Mouse (Mus musculus): ENCODE data around the gene Neurl2. TPM values are rescaled to one million over a fixed set of nuclear protein-coding genes. Genes with fewer than 3 reads are reported as not detected.
"Not testable (repeated sequence)": the region's sequence is repeated elsewhere in the genome, so short reads cannot be mapped to it uniquely, and the experiment has no call there.

The Neurl2 gene
- total and polyA plus RNA-seq, 3 experiments, result 1.8 to 4.1 (median 2.1) TPM

DNA sequence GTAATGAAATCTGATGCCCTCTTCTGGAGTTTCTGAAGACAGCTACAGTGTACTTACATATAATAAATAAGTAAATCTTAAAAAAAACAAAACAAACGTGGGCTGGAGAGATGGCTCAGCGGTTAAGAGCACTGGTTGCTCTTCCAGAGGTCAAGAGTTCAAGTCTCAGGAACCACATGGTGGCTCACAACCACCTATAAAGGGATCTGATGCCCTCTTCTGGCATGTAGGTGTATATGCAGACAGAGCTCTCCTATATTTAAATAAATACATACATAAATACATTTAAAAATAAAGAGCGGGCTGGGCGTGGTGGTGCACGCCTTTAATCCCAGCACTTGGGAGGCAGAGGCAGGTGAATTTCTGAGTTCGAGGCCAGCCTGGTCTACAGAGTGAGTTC, 34.7 kb downstream of the Neurl2 start:
- TF ChIP-seq CTCF (conservative IDR thresholded peaks at IDR 0.05 in 1 of 2, IDR thresholded peaks at IDR 0.05 in 1 of 2; ENCODE audit: low read depth in 2 of 2, low read length in 2 of 2) (peak in 1 of 2 experiments; percentile 49; a peak in 2 of 4 replicates), MYC (IDR thresholded peaks at IDR 0.05; ENCODE audit: low read depth, low read length) (peak; percentile 65; the same call in 1 of the 2 replicates)
- H3K9ac ChIP-seq (ENCODE audit: insufficient read depth, low read depth); H3K27me3 ChIP-seq (replicated peaks); dilution Hi-C loops (cut with MboI; ENCODE audit: extremely low pct_ligation_motif_present, extremely low pct_unique_long_range_greater_than_20kb, low sequenced_read_pairs); H3K4me2 ChIP-seq (ENCODE audit: insufficient read depth, low read depth, poor library complexity, severe bottlenecking); H3K9me3 ChIP-seq (replicated peaks; ENCODE audit: low read length); in situ Hi-C loops (cut with MboI; ENCODE audit: low pct_ligation_motif_present, low pct_unique_long_range_greater_than_20kb, low sequenced_read_pairs); H3K79me2 ChIP-seq (replicated peaks; ENCODE audit: control insufficient read depth, extremely low read depth, insufficient read depth, poor library complexity, severe bottlenecking); H3K4me3 ChIP-seq (replicated peaks in 1 of 3; ENCODE audit: low read depth in 2 of 3, low read length in 2 of 3, poor library complexity in 1 of 3); H3K27ac ChIP-seq (ENCODE audit: insufficient read depth, low read depth): not testable (repeated sequence)
- peak; percentile 39 for DNase-seq (ENCODE audit: extremely low read depth)
- H3K36me3 ChIP-seq (replicated peaks in 1 of 2; ENCODE audit: control insufficient read depth in 1 of 2, insufficient read depth in 1 of 2, low read length in 1 of 2), result peaks cover 38 to 81% of the 10 kb centered on the region in 2 experiments
- H3K4me1 ChIP-seq (ENCODE audit: control insufficient read depth in 1 of 2, insufficient read depth in 2 of 2), result peaks cover 2 to 13% of the 10 kb centered on the region in 2 experiments; a peak in 2 of 4 replicates

DNA sequence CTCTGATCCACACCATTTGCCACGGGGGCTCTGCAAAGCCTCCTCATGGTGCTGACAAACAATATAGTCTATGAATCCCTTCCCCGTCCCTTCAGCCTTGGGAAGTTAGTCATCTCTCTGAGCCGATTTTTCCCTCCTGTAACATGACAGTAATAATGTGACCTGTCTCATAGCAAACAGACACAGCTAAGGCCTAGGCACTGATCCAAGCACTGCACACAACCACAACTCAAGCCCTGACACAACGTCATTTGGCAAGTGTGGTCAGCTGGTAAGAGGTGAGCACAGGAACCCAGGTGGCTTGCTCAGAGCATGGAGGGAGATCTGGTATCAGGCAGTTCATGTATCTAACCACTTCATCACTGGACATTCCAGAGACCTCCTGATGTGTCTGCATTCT, 37.4 kb downstream of the Neurl2 start:
- Histone ChIP-seq H3K4me1 (ENCODE audit: control insufficient read depth in 1 of 2, insufficient read depth in 2 of 2) (peaks cover 0 to 6% of the 10 kb centered on the region in 2 experiments; a peak in 2 of 4 replicates), H3K27ac (ENCODE audit: insufficient read depth, low read depth) (no peak overlapping the region), H3K27me3 (replicated peaks) (no peaks in the 10 kb centered on the region), H3K4me3 (replicated peaks in 1 of 3; ENCODE audit: low read depth in 2 of 3, low read length in 2 of 3, poor library complexity in 1 of 3) (no peak overlapping the region), H3K36me3 (replicated peaks in 1 of 2; ENCODE audit: control insufficient read depth in 1 of 2, insufficient read depth in 1 of 2, low read length in 1 of 2) (peaks cover 59 to 85% of the 10 kb centered on the region in 2 experiments), H3K9me3 (replicated peaks; ENCODE audit: low read length) (no peaks in the 10 kb centered on the region), H3K9ac (ENCODE audit: insufficient read depth, low read depth) (no peak overlapping the region), H3K79me2 (replicated peaks; ENCODE audit: control insufficient read depth, extremely low read depth, insufficient read depth, poor library complexity, severe bottlenecking) (no peaks in the 10 kb centered on the region), H3K4me2 (ENCODE audit: insufficient read depth, low read depth, poor library complexity, severe bottlenecking) (no peak overlapping the region)
- in situ Hi-C loops (cut with MboI; ENCODE audit: low pct_ligation_motif_present, low pct_unique_long_range_greater_than_20kb, low sequenced_read_pairs), result no loop called here
- dilution Hi-C loops (cut with MboI; ENCODE audit: extremely low pct_ligation_motif_present, extremely low pct_unique_long_range_greater_than_20kb, low sequenced_read_pairs), result no loop called here
- no peak for TF ChIP-seq RCOR1 (conservative IDR thresholded peaks at IDR 0.05; ENCODE audit: low read depth, low read length)
- TF ChIP-seq MAX (IDR thresholded peaks at IDR 0.05; ENCODE audit: low read length), result no peak
- no peak for TF ChIP-seq HCFC1 (IDR thresholded peaks at IDR 0.05; ENCODE audit: low read depth, low read length)
- TF ChIP-seq JUND (conservative IDR thresholded peaks at IDR 0.05; ENCODE audit: low read depth, low read length), result no peak
- no peak for DNase-seq (ENCODE audit: extremely low read depth)

DNA sequence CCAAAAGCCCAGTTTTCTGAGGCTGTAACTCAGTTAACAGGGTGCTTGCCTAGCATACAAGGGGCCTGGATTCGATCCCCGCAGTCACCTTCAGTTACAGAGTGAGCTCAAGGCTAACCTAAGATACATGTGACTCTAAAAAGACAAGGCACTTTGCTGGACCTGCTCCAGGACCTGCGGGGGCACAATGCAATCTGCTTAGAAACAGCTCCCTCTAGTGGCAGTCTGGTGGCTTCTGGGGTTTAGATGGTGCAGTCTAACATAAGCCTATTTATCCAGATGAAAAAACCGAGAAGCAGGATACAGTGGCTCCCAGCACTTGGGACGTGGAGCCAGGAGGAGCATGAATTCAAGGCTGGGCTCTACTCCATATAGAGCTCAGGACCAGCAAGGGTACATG, 39.0 kb downstream of the Neurl2 start:
- H3K4me3 ChIP-seq (replicated peaks in 1 of 3; ENCODE audit: low read depth in 2 of 3, low read length in 2 of 3, poor library complexity in 1 of 3), result no peak overlapping the region
- H3K27me3 ChIP-seq (replicated peaks), result no peaks in the 10 kb centered on the region
- no peak overlapping the region for H3K4me2 ChIP-seq (ENCODE audit: insufficient read depth, low read depth, poor library complexity, severe bottlenecking)
- H3K79me2 ChIP-seq (replicated peaks; ENCODE audit: control insufficient read depth, extremely low read depth, insufficient read depth, poor library complexity, severe bottlenecking), result no peaks in the 10 kb centered on the region
- dilution Hi-C loops (cut with MboI; ENCODE audit: extremely low pct_ligation_motif_present, extremely low pct_unique_long_range_greater_than_20kb, low sequenced_read_pairs), result no loop called here
- H3K9me3 ChIP-seq (replicated peaks; ENCODE audit: low read length), result no peaks in the 10 kb centered on the region
- H3K9ac ChIP-seq (ENCODE audit: insufficient read depth, low read depth), result no peak overlapping the region
- TF ChIP-seq E2F4 (IDR thresholded peaks at IDR 0.05; ENCODE audit: insufficient replicate concordance, low read depth, low read length) (no peak), MXI1 (IDR thresholded peaks at IDR 0.05; ENCODE audit: low read depth, low read length) (no peak), NRF1 (IDR thresholded peaks at IDR 0.05; ENCODE audit: low read depth, low read length) (no peak), MEF2A (IDR thresholded peaks at IDR 0.05; ENCODE audit: borderline replicate concordance, low read depth, low read length) (no peak), PAX5 (IDR thresholded peaks at IDR 0.05; ENCODE audit: low read length) (no peak), SIN3A (IDR thresholded peaks at IDR 0.05; ENCODE audit: low read length) (no peak), JUND (conservative IDR thresholded peaks at IDR 0.05; ENCODE audit: low read depth, low read length) (no peak), SMC3 (IDR thresholded peaks at IDR 0.05; ENCODE audit: low read depth, low read length) (no peak), RCOR1 (conservative IDR thresholded peaks at IDR 0.05; ENCODE audit: low read depth, low read length) (no peak), USF1 (IDR thresholded peaks at IDR 0.05; ENCODE audit: low read depth, low read length) (no peak), MAFK (IDR thresholded peaks at IDR 0.05; ENCODE audit: insufficient replicate concordance, low read length) (no peak), RAD21 (IDR thresholded peaks at IDR 0.05; ENCODE audit: low read depth, low read length) (peak; percentile 57), ELF1 (IDR thresholded peaks at IDR 0.05; ENCODE audit: low read depth, low read length) (no peak), MAX (IDR thresholded peaks at IDR 0.05; ENCODE audit: low read length) (no peak), USF2 (conservative IDR thresholded peaks at IDR 0.05; ENCODE audit: low read depth, low read length) (no peak), ZKSCAN1 (IDR thresholded peaks at IDR 0.05; ENCODE audit: borderline replicate concordance, low read depth, low read length) (no peak), CTCF (conservative IDR thresholded peaks at IDR 0.05 in 1 of 2, IDR thresholded peaks at IDR 0.05 in 1 of 2; ENCODE audit: low read depth in 2 of 2, low read length in 2 of 2) (peak; percentile 83 to 90), HCFC1 (IDR thresholded peaks at IDR 0.05; ENCODE audit: low read depth, low read length) (no peak)
- no peak overlapping the region for H3K27ac ChIP-seq (ENCODE audit: insufficient read depth, low read depth)
- peak; percentile 79 for DNase-seq (ENCODE audit: extremely low read depth)
- H3K4me1 ChIP-seq (ENCODE audit: control insufficient read depth in 1 of 2, insufficient read depth in 2 of 2), result peaks cover 0 to 6% of the 10 kb centered on the region in 2 experiments; a peak in 2 of 4 replicates
- H3K36me3 ChIP-seq (replicated peaks in 1 of 2; ENCODE audit: control insufficient read depth in 1 of 2, insufficient read depth in 1 of 2, low read length in 1 of 2), result peaks cover 52 to 83% of the 10 kb centered on the region in 2 experiments
- in situ Hi-C loops (cut with MboI; ENCODE audit: low pct_ligation_motif_present, low pct_unique_long_range_greater_than_20kb, low sequenced_read_pairs), result no loop called here
